Mouse (Mus musculus) cerebellum, postnatal 36 days (tissue): Measurements from ENCODE around the gene Gm44503.

Source experiments
- DNase-seq, 2 experiments: peaks; one replicate each; pipeline ENCODE4 v3.0.0; 2021 to 2022; ENCODE audit warnings: mixed read lengths in 2 of 2

Gm44503 gene

GRCm38 (mm10) chr9:72974734-72975133 is 16.1 kb downstream of the Gm44503 start:
- no peak for DNase-seq

GRCm38 (mm10) chr9:72975242-72975641 is 16.6 kb downstream of the Gm44503 start:
- DNase-seq, result no peak

GRCm38 (mm10) chr9:72983066-72983465 is 24.4 kb downstream of the Gm44503 start:
- no peak for DNase-seq

- peak; percentile 96 for DNase-seq
These were observed 26.9 kb downstream of the Gm44503 start, which contains the start of the genes Ccpg1os and Ccpg1 for GRCm38 (mm10) chr9:72985250-72986220. TSS of gene Ccpg1os (minus strand) at chr9:72985382. TSS of gene Ccpg1 (plus strand) at chr9:72985429.

GRCm38 (mm10) chr9:72987703-72988102 is 29.1 kb downstream of the Gm44503 start:
- DNase-seq, result no peak

GRCm38 (mm10) chr9:72988706-72989105 is 30.1 kb downstream of the Gm44503 start:
- DNase-seq, result no peak

- no peak for DNase-seq
These were observed 32.8 kb downstream of the Gm44503 start for GRCm38 (mm10) chr9:72991420-72991819.

- no peak for DNase-seq
These were observed 33.9 kb downstream of the Gm44503 start for GRCm38 (mm10) chr9:72992576-72992975.

GRCm38 (mm10) chr9:72996167-72996566 is 37.5 kb downstream of the Gm44503 start:
- DNase-seq, result no peak

GRCm38 (mm10) chr9:72996806-72997205 is 38.2 kb downstream of the Gm44503 start:
- no peak for DNase-seq

- DNase-seq, result no peak
These were observed 41.8 kb downstream of the Gm44503 start for GRCm38 (mm10) chr9:73000487-73000886.

- DNase-seq, result no peak
These were observed 42.8 kb downstream of the Gm44503 start for GRCm38 (mm10) chr9:73001314-73002011.

- DNase-seq, result no peak
These were observed 43.5 kb downstream of the Gm44503 start for GRCm38 (mm10) chr9:73002177-73002576.

GRCm38 (mm10) chr9:73004076-73004475 is 45.4 kb downstream of the Gm44503 start:
- no peak for DNase-seq

GRCm38 (mm10) chr9:73005106-73005505 is 46.5 kb downstream of the Gm44503 start:
- no peak for DNase-seq

GRCm38 (mm10) chr9:73006175-73006574 is 47.5 kb downstream of the Gm44503 start:
- DNase-seq, result no peak

- DNase-seq, result no peak
These were observed 49.7 kb downstream of the Gm44503 start for GRCm38 (mm10) chr9:73008384-73008783.

- no peak for DNase-seq
These were observed 54.0 kb downstream of the Gm44503 start for GRCm38 (mm10) chr9:73012629-73013028.

- no peak for DNase-seq
These were observed 56.1 kb downstream of the Gm44503 start for GRCm38 (mm10) chr9:73014724-73015123.

- peak; percentile 59 to 63 for DNase-seq
These were observed 61.2 kb downstream of the Gm44503 start for GRCm38 (mm10) chr9:73019841-73020240.

GRCm38 (mm10) chr9:73020566-73021097 is 62.0 kb downstream of the Gm44503 start:
- DNase-seq, result no peak

- DNase-seq, result no peak
These were observed 67.4 kb downstream of the Gm44503 start for GRCm38 (mm10) chr9:73025818-73026636.
